Mouse (Mus musculus): ENCODE data around the gene Epb41.

The Epb41 gene

GRCm38 (mm10) chr4:131920595-131921351 is 154.3 kb downstream of the Epb41 start:
- no peak for DNase-seq (ENCODE audit: low read depth, low spot score)

GRCm38 (mm10) chr4:131920141-131920594 is 155.0 kb downstream of the Epb41 start:
- no peak for DNase-seq (ENCODE audit: low read depth, low spot score)

GRCm38 (mm10) chr4:131919506-131920140 is 155.5 kb downstream of the Epb41 start:
- DNase-seq (ENCODE audit: low read depth, low spot score), result no peak

GRCm38 (mm10) chr4:131918711-131919500 is 156.2 kb downstream of the Epb41 start:
- no peak for DNase-seq (ENCODE audit: low read depth, low spot score)

- no peak for DNase-seq (ENCODE audit: low read depth, low spot score)
Observed at GRCm38 (mm10) chr4:131918026-131918533, 157.0 kb downstream of the Epb41 start.

GRCm38 (mm10) chr4:131917010-131917555 is 158.0 kb downstream of the Epb41 start:
- DNase-seq (ENCODE audit: low read depth, low spot score), result no peak

- DNase-seq (ENCODE audit: low read depth, low spot score), result peak; percentile 44
Observed at GRCm38 (mm10) chr4:131916425-131916824, 158.7 kb downstream of the Epb41 start.

GRCm38 (mm10) chr4:131915821-131916328 is 159.2 kb downstream of the Epb41 start:
- DNase-seq (ENCODE audit: low read depth, low spot score), result no peak

GRCm38 (mm10) chr4:131914891-131915469 is 160.1 kb downstream of the Epb41 start:
- no peak for DNase-seq (ENCODE audit: low read depth, low spot score)

- no peak for DNase-seq (ENCODE audit: low read depth, low spot score)
Observed at GRCm38 (mm10) chr4:131914046-131914643, 161.0 kb downstream of the Epb41 start.

GRCm38 (mm10) chr4:131913526-131913925 is 161.6 kb downstream of the Epb41 start:
- no peak for DNase-seq (ENCODE audit: low read depth, low spot score)

GRCm38 (mm10) chr4:131911521-131911920 is 163.6 kb downstream of the Epb41 start:
- DNase-seq (ENCODE audit: low read depth, low spot score), result no peak

GRCm38 (mm10) chr4:131910237-131910994 is 164.7 kb downstream of the Epb41 start:
- DNase-seq (ENCODE audit: low read depth, low spot score), result no peak

GRCm38 (mm10) chr4:131907912-131908311 is 167.2 kb downstream of the Epb41 start:
- DNase-seq (ENCODE audit: low read depth, low spot score), result no peak

GRCm38 (mm10) chr4:131906423-131906822 is 168.7 kb downstream of the Epb41 start:
- DNase-seq (ENCODE audit: low read depth, low spot score), result no peak

- no peak for DNase-seq (ENCODE audit: low read depth, low spot score)
Observed at GRCm38 (mm10) chr4:131904478-131904877, 170.6 kb downstream of the Epb41 start.

GRCm38 (mm10) chr4:131901090-131901489 is 174.0 kb downstream of the Epb41 start:
- DNase-seq (ENCODE audit: low read depth, low spot score), result no peak

GRCm38 (mm10) chr4:131899180-131899554 is 176.0 kb downstream of the Epb41 start:
- DNase-seq (ENCODE audit: low read depth, low spot score), result no peak

GRCm38 (mm10) chr4:131898503-131899179 is 176.5 kb downstream of the Epb41 start:
- DNase-seq (ENCODE audit: low read depth, low spot score), result no peak
